Mouse (Mus musculus) C2C12 (cell line): ENCODE data around the gene Satb2.

Source experiments
- CEBPB ChIP-seq: IDR thresholded peaks from one replicate; pipeline ENCODE4 v1.6.1; 2011; ENCODE audit warnings: low read depth, mild to moderate bottlenecking, control low read depth, moderate library complexity
- CTCF ChIP-seq: IDR thresholded peaks from one replicate; pipeline ENCODE4 v1.5.1; 2011; ENCODE audit not compliant: control insufficient read depth, insufficient read depth, insufficient read length
- FOSL1 ChIP-seq: IDR thresholded peaks from one replicate; pipeline ENCODE4 v1.8.0; 2011; ENCODE audit warnings: mild to moderate bottlenecking, low read length; ENCODE audit not compliant: poor library complexity, insufficient read depth, severe bottlenecking
- MAX ChIP-seq: IDR thresholded peaks from one replicate; pipeline ENCODE4 v1.6.1; 2011; ENCODE audit warnings: mild to moderate bottlenecking, control low read depth
- MYOD1 ChIP-seq: IDR thresholded peaks from one replicate; pipeline ENCODE4 v1.6.1; 2011; ENCODE audit warnings: low read depth; ENCODE audit not compliant: control insufficient read depth, insufficient read length
- MYOG ChIP-seq: IDR thresholded peaks from one replicate; pipeline ENCODE4 v1.6.1; 2011; ENCODE audit not compliant: control insufficient read depth, insufficient read length; ENCODE audit errors: extremely low read depth
- USF1 ChIP-seq: IDR thresholded peaks from one replicate; pipeline ENCODE4 v1.6.1; 2011; ENCODE audit warnings: low read depth, mild to moderate bottlenecking, control low read depth, moderate library complexity

DNA sequence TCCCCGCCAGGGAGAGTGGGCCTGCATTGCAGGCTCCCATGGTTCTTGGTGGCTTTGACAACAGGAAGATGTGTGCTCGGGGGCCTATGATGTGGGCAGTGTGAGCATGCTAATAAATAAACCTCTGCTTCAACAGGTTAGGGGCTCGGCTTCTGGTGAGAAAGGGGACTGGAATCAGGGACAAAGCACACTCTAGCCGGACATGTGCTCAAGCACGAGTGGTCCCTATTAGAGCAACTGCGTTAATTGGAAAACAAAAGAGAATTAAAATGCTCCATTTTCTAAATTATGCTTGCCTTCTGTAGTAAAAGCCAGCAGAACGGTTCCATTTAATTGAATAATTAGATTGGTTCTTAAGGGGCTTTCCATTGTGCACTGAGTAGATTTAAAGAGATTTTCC is 177.8 kb downstream of the Satb2 start:
- TF ChIP-seq MAX (no peak), CTCF (no peak), USF1 (no peak), CEBPB (no peak), MYOG (no peak), FOSL1 (no peak), MYOD1 (no peak)
